Mouse (Mus musculus) hindbrain, embryonic 10.5 days (tissue): Measurements from ENCODE around the gene Rps19. TPM values are rescaled to one million over a fixed set of nuclear protein-coding genes. Genes with fewer than 3 reads are reported as not detected.
"Not testable (repeated sequence)": the region's sequence is repeated elsewhere in the genome, so short reads cannot be mapped to it uniquely, and the experiment has no call there.

Experiments used
- DNase-seq: peaks from one replicate; pipeline ENCODE4 v3.0.0-alpha.2; 2017; ENCODE audit warnings: low spot score
- H3K27ac ChIP-seq: fragments of 300-500 bp; sonication (generic); 2 replicates; pipeline ENCODE4 v1.5.1; 2016; ENCODE audit warnings: mild to moderate bottlenecking, moderate library complexity
- H3K27me3 ChIP-seq: fragments of 300-500 bp; sonication (generic); 2 replicates; pipeline ENCODE4 v1.6.1; 2016; ENCODE audit warnings: mild to moderate bottlenecking; ENCODE audit not compliant: poor library complexity, insufficient read depth, severe bottlenecking
- H3K36me3 ChIP-seq: fragments of 300-500 bp; sonication (generic); 2 replicates; pipeline ENCODE4 v1.6.1; 2016; ENCODE audit warnings: mild to moderate bottlenecking, moderate library complexity
- H3K4me1 ChIP-seq: fragments of 300-500 bp; sonication (generic); replicated peaks from 2 replicates; pipeline ENCODE4 v1.6.1; 2016; ENCODE audit warnings: mild to moderate bottlenecking
- H3K4me3 ChIP-seq: fragments of 300-500 bp; sonication (generic); 2 replicates; pipeline ENCODE4 v1.5.1; 2016; ENCODE audit warnings: mild to moderate bottlenecking, moderate library complexity
- H3K9me3 ChIP-seq: fragments of 300-500 bp; sonication (generic); 2 replicates; pipeline ENCODE4 v1.6.1; 2016; ENCODE audit warnings: mild to moderate bottlenecking, moderate library complexity
- WGBS: fragments of 180-500 bp; shearing (Covaris S2); methylation state at CpG from one replicate; pipeline ENCODE4 v1.1.7; 2016; 5-methylcytosine and 5-hydroxymethylcytosine counted together
- polyA plus RNA-seq: library from polyadenylated mRNA; unstranded; fragments of >200 nt; fragmentation: Nextera tagmentation; extraction: Ambion mirVana; gene quantifications from 2 replicates; pipeline ENCODE4 v1.2.1, GENCODE M21; 2016

Gene Rps19
- polyA plus RNA-seq, result 1,985 and 2,165 TPM in 2 replicates

DNA sequence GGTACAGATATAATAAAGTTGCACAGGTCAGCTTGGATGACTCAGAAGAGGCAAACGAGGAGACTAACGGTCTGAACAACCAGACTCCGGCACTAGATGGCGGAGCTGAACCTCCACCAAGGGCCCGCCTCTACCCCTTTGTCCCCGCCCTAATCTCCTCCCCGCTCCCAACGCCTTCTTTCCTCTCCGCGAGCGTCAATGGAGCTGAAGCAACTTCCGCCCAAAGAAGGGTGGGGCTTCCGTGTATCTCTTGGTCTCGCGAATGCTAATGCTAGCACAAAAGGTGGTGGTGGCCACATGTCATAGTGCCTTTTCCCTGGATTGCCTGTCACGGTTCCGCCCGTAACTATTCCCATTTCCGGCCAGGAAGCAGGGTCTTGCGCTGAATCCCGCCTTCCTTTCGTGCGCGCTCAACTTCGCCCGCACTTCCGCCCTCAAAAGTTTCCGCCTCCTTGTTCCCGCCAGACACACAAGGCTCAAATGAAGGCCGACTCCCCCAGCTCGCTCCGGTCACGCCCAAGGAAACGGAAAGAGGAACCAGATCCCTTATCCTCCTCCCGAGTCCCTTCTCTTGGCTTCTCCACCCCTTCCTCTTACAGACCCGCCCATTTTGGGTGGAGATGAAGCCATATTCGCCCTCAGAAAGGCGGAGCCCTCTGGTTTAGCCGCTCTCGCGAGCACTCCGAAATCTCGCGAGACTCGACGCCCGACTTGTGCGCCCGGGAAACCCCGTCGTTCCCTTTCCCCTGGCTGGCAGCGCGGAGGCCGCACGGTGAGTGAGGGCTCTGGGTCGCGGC lies at the start of gene Rps19:
Gene Rps19 (plus strand): TSS at position 476 of the 797 bp plus-strand sequence.
- under 1% methylated on average over 57 of the region's 57 CpGs for WGBS
- Histone ChIP-seq H3K4me3 (peak within 1 kb of the TSS; percentile 98), H3K27ac (peak within 1 kb of the TSS; percentile 99), H3K27me3 (no peaks in the 10 kb centered on the region), H3K36me3 (peaks cover 38% of the 10 kb centered on the region), H3K4me1 (peaks cover 42% of the 10 kb centered on the region), H3K9me3 (no peaks in the 10 kb centered on the region)
- peak; percentile 98 for DNase-seq

DNA sequence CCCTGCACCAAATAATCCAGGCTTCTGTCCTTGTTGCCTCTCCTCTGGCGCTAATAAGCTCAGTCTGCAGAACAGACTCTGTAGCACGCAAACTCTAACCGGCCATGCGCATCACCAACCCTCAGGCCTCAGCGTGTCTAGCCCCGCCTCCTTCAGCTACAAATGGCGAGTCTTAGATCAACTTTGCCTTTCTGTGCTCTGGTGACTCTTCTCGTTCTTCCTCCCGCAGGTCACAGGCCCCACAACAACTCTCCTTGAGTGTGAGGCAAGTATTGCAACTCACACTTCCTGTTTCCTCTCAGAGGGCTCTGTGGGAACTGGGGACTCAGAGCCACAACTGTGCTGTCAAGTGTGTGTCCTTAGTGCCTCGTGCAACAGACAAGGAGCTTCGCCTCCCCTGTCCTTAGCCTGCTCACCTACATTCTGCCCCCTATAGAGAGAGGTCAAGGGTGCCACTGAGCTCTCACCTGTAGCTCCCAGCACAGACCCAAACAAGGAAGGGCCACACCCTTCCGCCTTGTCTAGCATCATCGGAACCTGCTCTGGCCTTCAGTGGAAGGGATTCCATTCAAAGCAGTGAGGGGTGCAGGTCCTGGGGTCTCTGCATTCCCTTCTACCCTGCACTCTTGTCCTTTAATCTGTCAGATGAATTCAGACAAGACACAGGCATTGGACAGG lies 45.3 kb upstream of the Rps19 start:
- H3K27me3 ChIP-seq, H3K9me3 ChIP-seq, H3K4me3 ChIP-seq, H3K4me1 ChIP-seq, H3K36me3 ChIP-seq, H3K27ac ChIP-seq, DNase-seq: not testable (repeated sequence)
- WGBS, result 68% methylated on average over 12 of the region's 13 CpGs

DNA sequence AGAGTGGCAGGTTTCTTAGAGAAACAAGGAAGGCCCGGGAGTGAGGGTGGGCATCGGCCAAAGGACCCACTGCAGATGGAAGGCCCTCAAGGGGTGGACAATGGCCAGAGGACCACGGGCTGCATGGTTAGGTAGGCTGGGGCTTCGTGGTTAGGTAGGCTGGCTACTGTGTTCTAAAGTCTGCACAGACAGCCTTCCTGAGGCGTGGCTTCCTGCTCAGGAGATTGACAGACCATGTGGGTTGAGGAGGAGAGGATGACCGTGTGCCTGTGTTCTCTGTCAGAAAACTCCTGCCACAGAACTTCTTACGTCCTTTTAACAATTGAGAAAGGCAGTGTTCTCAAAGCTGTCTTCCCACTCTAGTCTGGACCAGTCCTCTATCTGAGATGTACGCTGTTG lies 44.8 kb upstream of the Rps19 start:
- no peak for DNase-seq
- H3K9me3 ChIP-seq, result no peaks in the 10 kb centered on the region
- no peak overlapping the region for H3K4me3 ChIP-seq
- H3K27ac ChIP-seq, result no peak overlapping the region
- 0 out of 2 replicates have a peak, but pooled peaks cover 6% of the 10 kb centered on the region for H3K4me1 ChIP-seq
- H3K36me3 ChIP-seq, result no peaks in the 10 kb centered on the region
- no peaks in the 10 kb centered on the region for H3K27me3 ChIP-seq
- 82% methylated on average over 8 of the region's 8 CpGs for WGBS

DNA sequence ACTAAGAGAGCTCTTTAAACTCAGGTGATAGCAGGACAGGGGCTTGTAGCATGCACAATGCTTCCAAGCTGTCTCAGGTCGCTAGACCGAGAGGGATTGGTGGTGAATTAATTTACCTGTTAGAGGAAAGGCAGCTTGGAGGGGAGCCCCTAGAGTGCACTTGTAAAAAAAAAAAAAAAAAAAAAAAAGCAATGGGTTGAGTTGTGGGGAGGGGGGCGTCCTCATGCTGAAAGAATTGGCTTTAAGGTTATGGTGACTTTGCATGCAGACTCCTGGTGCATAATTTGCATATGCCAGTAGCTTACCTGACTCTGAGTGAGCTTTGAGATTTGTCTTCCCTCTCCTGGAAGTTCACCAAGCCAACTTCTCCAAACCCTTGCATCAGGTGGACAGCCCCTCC lies 43.8 kb upstream of the Rps19 start:
- Histone ChIP-seq H3K4me1 (0 out of 2 replicates have a peak, but pooled peaks cover 6% of the 10 kb centered on the region), H3K36me3 (no peaks in the 10 kb centered on the region), H3K9me3 (no peaks in the 10 kb centered on the region), H3K27ac (no peak overlapping the region), H3K4me3 (no peak overlapping the region), H3K27me3 (no peaks in the 10 kb centered on the region)
- 54% methylated on average over 3 of the region's 3 CpGs for WGBS
- DNase-seq, result no peak

DNA sequence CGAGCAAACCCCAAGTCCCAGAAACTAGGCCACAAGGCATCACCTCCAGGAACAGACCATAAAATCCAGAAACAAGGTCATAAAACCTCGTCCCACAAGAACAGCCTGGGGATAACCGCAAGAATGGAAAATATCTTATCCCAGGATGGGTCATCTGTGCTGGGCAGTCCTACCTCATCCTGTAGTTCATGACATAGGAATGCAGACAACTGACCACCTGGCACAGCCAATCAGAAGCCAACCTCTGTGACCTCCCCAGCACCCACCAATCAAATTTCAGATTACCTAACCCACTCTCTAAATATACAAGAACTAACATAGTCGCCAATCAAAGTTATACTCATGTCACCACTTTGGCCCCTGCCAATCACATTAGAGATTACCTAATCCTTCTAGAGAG lies 43.2 kb upstream of the Rps19 start:
- Histone ChIP-seq H3K27ac (no peak overlapping the region), H3K36me3 (no peaks in the 10 kb centered on the region), H3K9me3 (no peaks in the 10 kb centered on the region), H3K27me3 (no peaks in the 10 kb centered on the region), H3K4me3 (no peak overlapping the region), H3K4me1 (peaks cover 12% of the 10 kb centered on the region)
- 81% methylated on average over 4 of the region's 4 CpGs for WGBS
- DNase-seq, result no peak

DNA sequence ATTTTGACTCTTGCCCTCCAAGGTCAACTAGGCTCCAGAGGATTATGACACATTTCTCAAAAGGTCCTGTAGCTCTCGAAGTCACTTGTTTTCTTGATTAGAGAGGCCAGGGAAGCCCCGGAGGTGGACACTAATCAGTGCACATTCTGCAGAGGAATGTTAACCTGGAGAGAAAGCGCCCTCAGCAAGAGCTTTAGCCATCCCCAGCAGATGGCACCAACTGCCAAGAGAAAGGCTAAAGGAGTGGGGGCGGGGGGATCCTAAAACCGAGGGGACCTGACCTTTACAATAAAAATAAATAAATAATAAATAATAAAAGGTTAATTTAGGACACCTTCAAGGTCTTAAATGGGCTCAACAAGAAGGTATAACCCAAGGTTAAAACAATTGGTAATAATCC lies 40.0 kb upstream of the Rps19 start:
- peaks cover 16% of the 10 kb centered on the region for H3K4me1 ChIP-seq
- no peak overlapping the region for H3K27ac ChIP-seq
- 44% methylated on average over 5 of the region's 5 CpGs for WGBS
- H3K4me3 ChIP-seq, result no peak overlapping the region
- no peaks in the 10 kb centered on the region for H3K36me3 ChIP-seq
- H3K27me3 ChIP-seq, result no peaks in the 10 kb centered on the region
- H3K9me3 ChIP-seq, result no peaks in the 10 kb centered on the region
- DNase-seq, result no peak

DNA sequence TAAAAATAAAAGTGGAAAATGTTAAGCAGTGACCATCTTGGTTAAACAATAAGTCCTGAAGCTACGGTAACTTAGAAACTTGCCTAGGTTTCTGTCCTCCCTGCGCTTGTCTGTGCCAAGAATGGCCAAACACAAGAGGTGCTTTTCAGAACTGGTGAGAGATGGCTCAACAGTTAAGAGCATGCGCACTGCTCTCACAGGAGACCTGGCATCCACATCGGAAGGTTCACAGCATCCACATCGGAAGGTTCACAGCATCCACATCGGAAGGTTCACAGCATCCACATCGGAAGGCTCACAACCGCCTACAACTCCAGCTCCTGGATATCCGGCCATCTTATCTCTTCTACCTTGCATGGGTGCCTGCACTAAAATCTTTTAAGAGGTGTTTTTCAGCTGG lies 39.0 kb upstream of the Rps19 start:
- no peaks in the 10 kb centered on the region for H3K27me3 ChIP-seq
- DNase-seq, result no peak
- WGBS, result 84% methylated on average over 9 of the region's 9 CpGs
- no peak overlapping the region for H3K27ac ChIP-seq
- no peaks in the 10 kb centered on the region for H3K36me3 ChIP-seq
- H3K9me3 ChIP-seq, result no peaks in the 10 kb centered on the region
- no peak overlapping the region for H3K4me3 ChIP-seq
- peaks cover 13% of the 10 kb centered on the region for H3K4me1 ChIP-seq

DNA sequence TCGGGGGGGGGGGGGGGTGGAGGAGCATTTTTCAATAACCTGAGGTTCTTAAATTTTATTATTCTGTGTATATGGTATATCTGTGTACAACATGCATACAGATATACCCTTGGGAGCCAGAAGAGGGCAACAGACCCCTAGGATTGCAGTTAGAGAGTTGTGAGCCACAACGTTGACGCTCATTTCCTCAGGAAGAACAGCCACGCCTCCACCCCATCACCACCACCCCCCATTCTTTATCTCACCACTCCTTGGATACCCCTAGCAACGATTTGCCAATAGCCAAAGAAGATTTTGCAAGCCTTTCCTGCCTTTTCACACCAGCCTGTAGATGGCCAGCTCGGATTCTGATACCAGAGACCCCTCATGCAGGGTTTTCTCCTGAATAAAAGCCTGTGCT lies 38.5 kb upstream of the Rps19 start:
- Histone ChIP-seq H3K36me3 (no peaks in the 10 kb centered on the region), H3K27ac (0 out of 2 replicates have a peak overlapping the region, but pooled peaks have one; percentile 23), H3K27me3 (no peaks in the 10 kb centered on the region), H3K9me3 (no peaks in the 10 kb centered on the region), H3K4me3 (no peak overlapping the region), H3K4me1 (peaks cover 16% of the 10 kb centered on the region)
- 1% methylated on average over 6 of the region's 6 CpGs for WGBS
- peak; percentile 44 for DNase-seq

DNA sequence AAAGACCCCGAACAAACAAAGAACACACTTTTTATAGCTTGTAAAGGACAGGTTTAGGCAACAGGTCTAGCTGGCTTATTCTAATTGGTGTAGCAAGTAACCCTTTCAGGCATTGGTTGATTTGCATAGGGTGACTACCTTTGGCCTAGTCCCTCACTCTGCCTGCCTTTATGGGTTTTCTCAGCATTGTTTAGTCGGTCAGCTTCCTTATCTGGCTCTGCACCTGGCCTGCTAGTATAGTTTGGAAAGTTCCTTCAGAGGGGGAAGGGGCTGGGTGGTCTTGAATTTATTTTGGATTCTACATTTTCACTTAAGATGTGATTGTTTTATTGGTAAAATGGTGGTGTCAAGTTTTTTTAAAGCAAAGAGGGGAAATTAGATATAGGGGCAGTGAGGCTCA lies 37.6 kb upstream of the Rps19 start:
- not testable (repeated sequence) for H3K27ac ChIP-seq, DNase-seq, H3K27me3 ChIP-seq, H3K9me3 ChIP-seq, H3K36me3 ChIP-seq, H3K4me3 ChIP-seq
- WGBS, result 50% methylated on average over 2 of the region's 2 CpGs
- peaks cover 20% of the 10 kb centered on the region for H3K4me1 ChIP-seq

DNA sequence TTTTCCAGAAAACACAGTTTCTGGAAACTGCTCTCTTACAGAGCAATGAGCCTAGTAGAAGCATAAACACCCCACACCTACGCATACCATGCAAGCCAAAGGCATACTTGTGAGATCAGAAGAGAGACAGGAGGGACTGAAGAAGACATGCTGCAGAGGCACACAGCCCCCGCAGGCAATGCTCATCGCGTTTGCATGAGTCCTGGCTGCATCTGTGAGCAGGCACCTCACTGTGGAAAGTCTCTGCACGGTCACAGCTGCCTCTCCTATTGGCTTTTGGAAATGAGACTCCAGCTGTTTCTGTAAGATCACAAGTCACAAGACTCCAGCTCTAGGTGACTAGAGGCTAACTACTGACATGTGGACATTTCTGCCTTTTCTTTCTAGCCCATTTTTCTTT lies 34.0 kb upstream of the Rps19 start:
- Histone ChIP-seq H3K27ac (no peak overlapping the region), H3K36me3 (no peaks in the 10 kb centered on the region), H3K9me3 (no peaks in the 10 kb centered on the region), H3K4me3 (no peak overlapping the region), H3K27me3 (no peaks in the 10 kb centered on the region), H3K4me1 (peaks cover 34% of the 10 kb centered on the region)
- DNase-seq, result peak; percentile 7
- whole genome bisulfite sequencing, result 22% methylated on average over 5 of the region's 5 CpGs

DNA sequence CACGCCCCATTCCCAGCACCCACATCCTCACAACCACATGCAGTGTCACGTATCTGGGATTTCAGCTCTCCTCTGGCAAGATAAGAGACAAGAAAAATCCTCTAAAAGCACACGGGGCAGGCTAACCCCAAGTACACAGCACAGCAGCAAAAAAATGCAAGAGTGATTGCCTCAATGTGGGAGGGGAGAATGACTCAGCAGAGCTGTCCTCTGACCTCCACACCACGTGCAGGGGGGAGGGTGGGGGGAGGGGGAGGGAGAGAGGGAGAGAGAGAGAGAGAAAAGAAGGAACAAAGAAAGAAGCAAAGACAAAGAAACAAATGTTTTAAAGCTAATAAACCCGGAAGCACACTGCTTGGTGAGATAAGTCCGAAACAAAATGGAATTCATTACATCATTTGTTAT lies 33.3 kb upstream of the Rps19 start:
- Histone ChIP-seq H3K9me3 (no peaks in the 10 kb centered on the region), H3K27ac (0 out of 2 replicates have a peak overlapping the region, but pooled peaks have one; percentile 35), H3K36me3 (no peaks in the 10 kb centered on the region), H3K4me3 (no peak overlapping the region), H3K27me3 (no peaks in the 10 kb centered on the region), H3K4me1 (peaks cover 30% of the 10 kb centered on the region)
- DNase-seq, result peak; percentile 50
- WGBS, result 37% methylated on average over 6 of the region's 6 CpGs

DNA sequence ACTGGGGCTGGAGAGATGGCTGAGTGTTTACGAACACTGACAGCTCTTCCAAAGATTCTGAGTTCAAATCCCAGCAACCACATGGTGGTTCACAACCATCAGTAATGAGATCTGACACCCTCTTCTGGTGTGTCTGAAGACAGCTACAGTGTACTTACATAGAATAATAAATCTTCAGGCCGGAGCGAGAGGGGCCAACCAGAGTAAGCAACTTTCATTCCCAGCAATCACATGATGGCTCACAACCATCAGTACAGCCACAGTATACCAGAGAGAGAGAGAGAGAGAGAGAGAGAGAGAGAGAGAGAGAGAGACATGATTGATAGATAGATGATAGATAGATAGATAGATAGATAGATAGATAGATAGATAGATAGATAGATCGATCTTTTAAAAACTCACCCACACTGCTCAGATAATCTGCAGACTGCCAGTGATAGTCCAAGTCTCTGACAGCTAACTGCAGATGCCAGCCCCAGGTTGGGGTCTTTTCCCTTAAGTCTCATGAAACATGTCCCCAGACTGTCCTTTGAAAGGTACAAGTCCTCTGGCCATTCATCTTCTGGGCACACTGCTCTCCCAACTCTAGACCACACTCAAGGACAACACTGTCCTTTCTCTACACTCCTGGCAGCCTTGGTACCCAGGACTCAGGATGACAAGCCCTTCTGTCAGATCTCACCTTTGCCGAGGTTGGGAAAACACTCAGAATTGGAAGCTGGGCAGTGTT lies 32.4 kb upstream of the Rps19 start:
- peak overlapping the region; percentile 3; the same call in 1 of the 2 replicates for H3K27ac ChIP-seq
- H3K9me3 ChIP-seq, result no peaks in the 10 kb centered on the region
- no peak overlapping the region for H3K4me3 ChIP-seq
- no peaks in the 10 kb centered on the region for H3K36me3 ChIP-seq
- H3K4me1 ChIP-seq, result peaks cover 28% of the 10 kb centered on the region
- no peaks in the 10 kb centered on the region for H3K27me3 ChIP-seq
- 89% methylated on average over 5 of the region's 5 CpGs for WGBS
- DNase-seq, result no peak
